Mouse (Mus musculus) midbrain, postnatal 0 days (tissue): Measurements from ENCODE around the gene Sdk1. TPM values are rescaled to one million over a fixed set of nuclear protein-coding genes. Genes with fewer than 3 reads are reported as not detected.
A peak's percentile ranks its signal among the peaks of the same experiment; 100 is the strongest.

Source experiments
- ATAC-seq: fragments of 200-750 bp; cut with Nextera tagmentation; 2 replicates; pipeline ENCODE4 v1.8.0; 2017; ENCODE audit warnings: moderate number of reproducible peaks, mild to moderate bottlenecking, moderate TSS enrichment, moderate library complexity; ENCODE audit not compliant: low FRiP score
- DNase-seq: peaks from one replicate; pipeline ENCODE4 v3.0.0-alpha.2; 2015; ENCODE audit warnings: low spot score
- H3K27ac ChIP-seq: fragments of 300-500 bp; sonication (generic); 2 replicates; pipeline ENCODE4 v1.5.1; 2014; ENCODE audit warnings: low read depth, mild to moderate bottlenecking, low read length, mixed read lengths
- H3K27me3 ChIP-seq: fragments of 300-500 bp; sonication (generic); 2 replicates; pipeline ENCODE4 v1.6.1; 2014; ENCODE audit warnings: low read length, control low read depth, mixed read lengths; ENCODE audit not compliant: insufficient read depth
- H3K36me3 ChIP-seq: fragments of 300-500 bp; sonication (generic); 2 replicates; pipeline ENCODE4 v1.6.1; 2014; ENCODE audit warnings: low read length, control low read depth, mixed read lengths; ENCODE audit not compliant: insufficient read depth
- H3K4me1 ChIP-seq: fragments of 300-500 bp; sonication (generic); 2 replicates; pipeline ENCODE4 v1.6.1; 2014; ENCODE audit warnings: mild to moderate bottlenecking, control low read depth, antibody characterized with exemption, low read length, mixed read lengths; ENCODE audit not compliant: insufficient read depth
- H3K4me2 ChIP-seq: fragments of 300-500 bp; sonication (generic); 2 replicates; pipeline ENCODE4 v1.6.1; 2014; ENCODE audit warnings: low read depth, mild to moderate bottlenecking, low read length, mixed read lengths; ENCODE audit not compliant: poor library complexity, severe bottlenecking
- H3K4me3 ChIP-seq: fragments of 300-500 bp; sonication (generic); 2 replicates; pipeline ENCODE4 v1.5.1; 2014; ENCODE audit warnings: low read depth, mild to moderate bottlenecking, low read length, moderate library complexity
- H3K9ac ChIP-seq: fragments of 300-500 bp; sonication (generic); replicated peaks from 2 replicates; pipeline ENCODE4 v1.6.1; 2014; ENCODE audit warnings: mild to moderate bottlenecking, low read length, moderate library complexity, mixed read lengths; ENCODE audit not compliant: poor library complexity, severe bottlenecking
- H3K9me3 ChIP-seq: fragments of 300-500 bp; sonication (generic); 2 replicates; pipeline ENCODE4 v1.6.1; 2016; ENCODE audit warnings: low read length, control low read depth
- CTCF ChIP-seq: IDR thresholded peaks from 2 replicates; pipeline ENCODE4 v1.5.1; 2016; ENCODE audit warnings: antibody characterized with exemption, mild to moderate bottlenecking
- WGBS: fragments of 180-500 bp; shearing (Covaris S2); extraction: QIAGEN DNeasy Blood & Tissue Kit; methylation state at CpG from one replicate; pipeline ENCODE4 v1.1.7; 2014; 5-methylcytosine and 5-hydroxymethylcytosine counted together
- polyA plus RNA-seq: library from polyadenylated mRNA; unstranded; fragments of >200 nt; fragmentation: Nextera tagmentation; extraction: Ambion mirVana; gene quantifications from 2 replicates; pipeline ENCODE4 v1.2.1, GENCODE M21; 2015
- total RNA-seq: library from RNA; depleted of rRNA; stranded (reverse); fragments of >200 nt; gene quantifications from 2 replicates; pipeline ENCODE4 v1.2.3, GENCODE M21; 2014

Gene Sdk1
- total and polyA plus RNA-seq, 2 experiments from 2014 or later, result 2.6 to 26.7 TPM

GRCm38 (mm10) chr5:141847686-141848085, 606.4 kb downstream of the Sdk1 start:
- WGBS, result 89% methylated on average over 4 of the region's 4 CpGs
- H3K27ac ChIP-seq, result no peak overlapping the region
- no peaks in the 10 kb centered on the region for H3K4me1 ChIP-seq
- DNase-seq (no peak), ATAC-seq (no peak)
- H3K27me3 ChIP-seq, result no peaks in the 10 kb centered on the region
- no peak for TF ChIP-seq CTCF
- no peak overlapping the region for H3K9ac ChIP-seq
- H3K9me3 ChIP-seq, result no peaks in the 10 kb centered on the region
- no peaks in the 10 kb centered on the region for H3K36me3 ChIP-seq
- H3K4me2 ChIP-seq, result no peak overlapping the region
- H3K4me3 ChIP-seq, result no peak overlapping the region

GRCm38 (mm10) chr5:141852175-141852574, 610.9 kb downstream of the Sdk1 start:
- Histone ChIP-seq H3K4me2 (no peak overlapping the region), H3K9ac (no peak overlapping the region), H3K27ac (no peak overlapping the region), H3K4me1 (no peaks in the 10 kb centered on the region), H3K4me3 (no peak overlapping the region), H3K9me3 (no peaks in the 10 kb centered on the region), H3K27me3 (no peaks in the 10 kb centered on the region), H3K36me3 (no peaks in the 10 kb centered on the region)
- no peak for ATAC-seq
- peak; percentile 15 for DNase-seq
- WGBS, result 42% methylated on average over 8 of the region's 8 CpGs
- no peak for TF ChIP-seq CTCF

GRCm38 (mm10) chr5:141856447-141856846, 615.2 kb downstream of the Sdk1 start:
- Histone ChIP-seq H3K36me3 (no peaks in the 10 kb centered on the region), H3K4me2 (no peak overlapping the region), H3K4me1 (no peaks in the 10 kb centered on the region), H3K4me3 (no peak overlapping the region), H3K27ac (no peak overlapping the region), H3K9ac (no peak overlapping the region), H3K9me3 (no peaks in the 10 kb centered on the region), H3K27me3 (no peaks in the 10 kb centered on the region)
- WGBS, result 89% methylated on average over 2 of the region's 2 CpGs
- no peak for DNase-seq
- no peak for TF ChIP-seq CTCF
- ATAC-seq, result no peak

GRCm38 (mm10) chr5:141857781-141858180, 616.5 kb downstream of the Sdk1 start:
- H3K9ac ChIP-seq, result no peak overlapping the region
- no peak for ATAC-seq
- no peaks in the 10 kb centered on the region for H3K9me3 ChIP-seq
- no peak overlapping the region for H3K27ac ChIP-seq
- no peaks in the 10 kb centered on the region for H3K4me1 ChIP-seq
- no peak overlapping the region for H3K4me2 ChIP-seq
- H3K36me3 ChIP-seq, result no peaks in the 10 kb centered on the region
- no peaks in the 10 kb centered on the region for H3K27me3 ChIP-seq
- no peak for DNase-seq
- H3K4me3 ChIP-seq, result no peak overlapping the region
- WGBS, result 76% methylated on average over 1 of the region's 1 CpGs
- no peak for TF ChIP-seq CTCF

GRCm38 (mm10) chr5:141858406-141859160, 617.3 kb downstream of the Sdk1 start:
- Histone ChIP-seq H3K36me3 (no peaks in the 10 kb centered on the region), H3K4me3 (no peak overlapping the region), H3K9me3 (no peaks in the 10 kb centered on the region), H3K4me2 (no peak overlapping the region), H3K4me1 (no peaks in the 10 kb centered on the region), H3K9ac (no peak overlapping the region), H3K27ac (no peak overlapping the region), H3K27me3 (no peaks in the 10 kb centered on the region)
- DNase-seq (peak; percentile 12), ATAC-seq (no peak)
- 15% methylated on average over 8 of the region's 8 CpGs for WGBS
- TF ChIP-seq CTCF, result no peak

GRCm38 (mm10) chr5:141866042-141866441, 624.8 kb downstream of the Sdk1 start:
- no peak overlapping the region for H3K4me3 ChIP-seq
- H3K9me3 ChIP-seq, result no peaks in the 10 kb centered on the region
- H3K27me3 ChIP-seq, result no peaks in the 10 kb centered on the region; the same call in 1 of the 2 replicates
- H3K27ac ChIP-seq, result no peak overlapping the region
- no peak for DNase-seq
- no peak overlapping the region for H3K9ac ChIP-seq
- H3K4me1 ChIP-seq, result no peaks in the 10 kb centered on the region
- ATAC-seq, result no peak
- H3K36me3 ChIP-seq, result no peaks in the 10 kb centered on the region
- peak; percentile 70 for TF ChIP-seq CTCF
- H3K4me2 ChIP-seq, result no peak overlapping the region
- 77% methylated on average over 3 of the region's 3 CpGs for WGBS
